Mouse (Mus musculus) hindlimb bud, embryonic 11.5 days (tissue): Measurements from ENCODE around the gene Trim14.
"Not testable (repeated sequence)": the region's sequence is repeated elsewhere in the genome, so short reads cannot be mapped to it uniquely, and the experiment has no call there.

Source experiments
- DNase-seq: peaks from one replicate; pipeline ENCODE4 v3.0.0-alpha.2; 2012; ENCODE audit warnings: low read depth, low spot score; ENCODE audit errors: extremely low spot score

Gene Trim14

DNA sequence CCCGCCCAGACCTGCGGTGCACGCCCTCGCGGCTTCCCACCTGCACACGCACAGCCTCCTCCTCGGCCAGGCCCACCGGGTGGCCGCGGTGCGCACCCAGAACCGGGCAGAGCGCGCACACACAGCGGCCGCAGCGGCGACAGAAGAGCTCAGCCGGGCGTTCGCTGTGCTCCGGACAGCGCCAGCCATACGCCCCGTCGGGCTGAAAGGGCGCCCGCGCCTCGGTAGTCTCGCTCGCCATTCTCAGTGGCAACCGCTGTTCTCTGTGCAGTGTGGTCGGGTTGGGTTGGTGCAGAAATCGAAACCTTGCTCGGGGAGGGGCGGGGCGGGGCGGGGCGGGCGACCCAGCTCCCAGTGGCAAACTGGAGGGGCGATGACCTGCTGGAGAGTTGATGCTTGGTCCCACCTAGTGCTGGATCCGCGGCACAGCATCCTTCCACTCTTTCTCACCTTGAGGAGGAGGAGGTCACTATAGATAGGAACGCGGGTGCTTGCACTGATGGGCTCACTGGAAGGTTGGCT is at the start of gene Trim14:
Trim14 (minus strand) TSS at position 302 of the 522 bp plus-strand sequence.
- DNase-seq = no peak

DNA sequence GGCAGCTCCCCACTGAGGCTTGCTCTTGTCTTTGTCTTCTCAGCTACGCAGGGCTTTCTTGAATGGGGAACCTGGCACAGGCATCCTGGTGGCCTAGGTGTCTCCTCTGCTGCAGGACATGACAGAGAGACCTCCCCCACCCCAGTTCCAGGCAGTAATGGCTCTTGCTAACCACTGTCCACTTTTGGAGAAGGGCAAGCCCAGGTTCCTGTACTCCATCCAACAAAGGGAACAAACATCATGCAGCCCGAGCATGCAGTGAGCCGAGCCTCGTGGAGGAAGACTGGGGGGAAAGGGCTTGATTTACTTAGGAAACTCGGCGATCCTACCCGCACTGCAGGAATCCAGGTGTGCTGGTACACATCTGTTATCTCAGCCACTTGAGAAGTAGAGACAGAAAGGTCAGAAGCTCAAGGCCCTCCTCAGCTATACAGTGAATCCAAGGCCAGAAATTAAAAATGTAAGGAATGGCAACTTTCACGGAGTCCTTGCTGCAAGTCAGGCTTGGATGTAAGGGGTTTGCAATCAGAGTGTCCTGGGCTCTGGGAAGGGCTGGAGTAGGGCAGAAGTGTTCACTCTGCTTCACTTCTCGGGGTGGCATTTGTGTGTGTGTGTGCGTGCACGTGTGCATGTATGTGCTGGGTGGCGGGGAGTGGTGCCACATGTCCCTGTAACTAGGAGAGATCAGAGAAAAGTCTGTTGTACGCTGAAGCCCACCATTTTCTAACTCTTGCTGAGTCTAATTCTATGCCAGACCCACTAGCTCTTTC is 49.3 kb upstream of the Trim14 start:
- DNase-seq = no peak

DNA sequence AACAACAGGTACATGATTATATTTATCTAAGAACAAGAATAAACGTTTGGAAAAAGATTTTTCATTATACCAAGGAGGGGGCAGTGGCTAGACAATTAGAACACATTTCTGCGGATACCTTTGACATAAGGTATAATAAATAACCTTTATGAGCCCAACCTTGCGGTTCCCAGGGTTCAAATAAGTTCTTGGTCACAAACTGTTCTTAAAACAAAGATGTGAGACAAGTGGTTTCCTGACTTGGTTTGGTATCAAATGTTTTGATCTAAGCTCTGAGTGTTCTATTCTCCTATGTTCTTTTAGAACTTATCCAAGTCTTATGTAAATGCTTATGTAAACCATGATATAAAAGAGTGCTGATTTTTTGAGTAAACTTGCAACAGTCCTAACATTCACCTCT is 48.6 kb upstream of the Trim14 start:
- DNase-seq = not testable (repeated sequence)

DNA sequence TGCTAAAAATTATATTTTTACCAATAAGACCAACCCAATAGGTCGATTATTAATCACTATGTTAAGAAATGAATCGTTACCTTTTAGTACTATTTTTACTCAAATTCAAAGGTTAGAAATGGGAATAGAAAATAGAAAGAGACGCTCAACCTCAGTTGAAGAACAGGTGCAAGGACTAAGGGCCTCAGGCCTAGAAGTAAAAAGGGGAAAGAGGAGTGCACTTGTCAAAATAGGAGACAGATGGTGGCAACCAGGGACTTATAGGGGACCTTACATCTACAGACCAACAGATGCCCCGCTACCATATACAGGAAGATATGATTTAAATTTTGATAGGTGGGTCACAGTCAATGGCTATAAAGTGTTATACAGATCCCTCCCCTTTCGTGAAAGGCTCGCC is 48.1 kb upstream of the Trim14 start:
- DNase-seq = not testable (repeated sequence)

DNA sequence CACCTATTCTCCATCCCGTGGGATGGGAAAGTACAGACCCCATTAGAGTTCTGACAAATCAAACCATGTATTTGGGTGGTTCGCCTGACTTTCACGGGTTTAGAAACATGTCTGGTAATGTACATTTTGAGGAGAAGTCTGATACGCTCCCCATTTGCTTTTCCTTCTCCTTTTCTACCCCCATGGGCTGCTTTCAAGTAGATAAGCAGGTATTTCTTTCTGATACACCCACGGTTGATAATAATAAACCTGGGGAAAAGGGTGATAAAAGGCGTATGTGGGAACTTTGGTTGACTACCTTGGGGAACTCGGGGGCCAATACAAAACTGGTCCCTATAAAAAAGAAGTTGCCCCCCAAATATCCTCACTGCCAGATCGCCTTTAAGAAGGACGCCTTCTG is 46.1 kb upstream of the Trim14 start:
- DNase-seq = not testable (repeated sequence)

DNA sequence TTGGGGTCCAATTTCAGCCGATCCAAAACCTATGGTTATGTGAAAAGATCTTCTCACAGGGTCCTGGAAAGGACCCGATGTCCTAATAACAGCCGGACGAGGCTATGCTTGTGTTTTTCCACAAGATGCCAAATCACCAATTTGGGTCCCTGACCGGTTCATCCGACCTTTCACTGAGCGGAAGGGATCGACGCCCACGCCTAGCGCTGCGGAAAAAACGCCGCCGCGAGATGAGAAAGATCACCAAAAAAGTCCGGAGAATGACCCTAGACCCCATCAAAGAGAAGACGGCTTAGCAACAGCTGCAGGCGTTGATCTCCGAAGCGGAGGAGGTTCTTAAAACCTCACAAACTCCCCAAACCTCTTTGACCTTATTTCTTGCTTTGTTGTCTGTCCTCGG is 45.6 kb upstream of the Trim14 start:
- DNase-seq = not testable (repeated sequence)

DNA sequence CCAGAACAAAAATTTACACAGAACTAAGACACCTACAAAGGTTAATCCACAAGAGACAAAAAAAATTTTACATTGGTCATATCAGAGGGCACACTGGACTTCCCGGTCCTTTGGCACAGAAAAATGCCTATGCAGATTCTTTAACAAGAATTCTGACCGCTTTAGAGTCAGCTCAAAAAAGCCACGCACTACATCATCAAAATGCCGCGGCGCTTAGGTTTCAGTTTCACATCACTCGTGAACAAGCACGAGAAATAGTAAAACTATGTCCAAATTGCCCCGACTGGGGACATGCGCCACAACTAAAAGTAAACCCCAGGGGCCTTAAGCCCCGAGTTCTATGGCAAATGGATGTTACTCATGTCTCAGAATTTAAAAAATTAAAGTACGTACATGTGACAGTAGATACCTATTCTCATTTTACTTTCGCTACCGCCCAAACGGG is 44.9 kb upstream of the Trim14 start:
- DNase-seq = not testable (repeated sequence)

DNA sequence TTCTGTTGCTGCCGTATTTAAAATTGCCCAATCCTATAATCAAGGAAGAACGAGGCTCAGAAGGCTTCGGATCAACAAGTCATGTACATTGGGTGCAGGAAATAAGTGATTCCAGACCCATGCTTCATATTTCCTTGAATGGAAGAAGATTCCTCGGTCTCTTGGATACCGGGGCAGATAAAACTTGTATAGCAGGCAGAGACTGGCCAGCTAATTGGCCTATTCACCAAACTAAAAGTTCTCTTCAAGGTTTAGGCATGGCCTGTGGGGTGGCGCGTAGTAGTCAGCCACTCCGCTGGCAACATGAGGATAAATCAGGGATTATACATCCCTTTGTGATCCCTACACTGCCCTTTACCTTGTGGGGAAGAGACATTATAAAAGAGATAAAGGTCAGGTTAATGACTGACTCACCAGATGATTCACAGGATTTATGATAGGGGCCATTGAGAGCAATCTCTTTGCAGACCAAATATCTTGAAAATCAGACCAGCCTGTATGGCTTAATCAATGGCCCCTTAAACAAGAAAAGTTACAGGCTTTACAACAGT is 42.9 kb upstream of the Trim14 start:
- DNase-seq = not testable (repeated sequence)

DNA sequence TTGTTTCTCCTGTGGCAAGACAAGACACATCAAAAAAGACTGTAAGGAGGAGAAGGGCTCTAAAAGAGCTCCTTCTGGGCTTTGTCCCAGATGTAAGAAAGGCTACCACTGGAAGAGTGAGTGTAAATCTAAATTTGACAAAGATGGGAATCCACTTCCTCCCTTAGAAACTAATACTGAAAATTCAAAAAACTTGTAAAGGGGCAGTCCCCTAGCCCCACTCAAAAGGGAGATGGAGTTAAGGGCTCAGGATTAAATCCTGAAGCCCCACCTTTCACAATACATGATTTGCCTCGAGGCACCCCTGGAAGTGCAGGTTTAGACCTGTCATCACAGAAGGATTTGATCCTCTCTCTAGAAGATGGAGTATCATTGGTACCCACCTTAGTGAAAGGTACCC is 42.3 kb upstream of the Trim14 start:
- DNase-seq = no peak

DNA sequence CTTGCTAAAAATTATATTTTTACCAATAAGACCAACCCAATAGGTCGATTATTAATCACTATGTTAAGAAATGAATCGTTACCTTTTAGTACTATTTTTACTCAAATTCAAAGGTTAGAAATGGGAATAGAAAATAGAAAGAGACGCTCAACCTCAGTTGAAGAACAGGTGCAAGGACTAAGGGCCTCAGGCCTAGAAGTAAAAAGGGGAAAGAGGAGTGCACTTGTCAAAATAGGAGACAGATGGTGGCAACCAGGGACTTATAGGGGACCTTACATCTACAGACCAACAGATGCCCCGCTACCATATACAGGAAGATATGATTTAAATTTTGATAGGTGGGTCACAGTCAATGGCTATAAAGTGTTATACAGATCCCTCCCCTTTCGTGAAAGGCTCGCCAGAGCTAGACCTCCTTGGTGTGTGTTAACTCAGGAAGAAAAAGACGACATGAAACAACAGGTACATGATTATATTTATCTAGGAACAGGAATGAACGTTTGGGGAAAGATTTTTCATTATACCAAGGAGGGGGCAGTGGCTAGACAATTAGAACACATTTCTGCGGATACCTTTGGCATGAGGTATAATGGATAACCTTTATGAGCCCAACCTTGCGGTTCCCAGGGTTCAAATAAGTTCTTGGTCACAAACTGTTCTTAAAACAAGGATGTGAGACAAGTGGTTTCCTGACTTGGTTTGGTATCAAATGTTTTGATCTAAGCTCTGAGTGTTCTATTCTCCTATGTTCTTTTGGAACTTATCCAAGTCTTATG is 39.8 kb upstream of the Trim14 start:
- DNase-seq = not testable (repeated sequence)

DNA sequence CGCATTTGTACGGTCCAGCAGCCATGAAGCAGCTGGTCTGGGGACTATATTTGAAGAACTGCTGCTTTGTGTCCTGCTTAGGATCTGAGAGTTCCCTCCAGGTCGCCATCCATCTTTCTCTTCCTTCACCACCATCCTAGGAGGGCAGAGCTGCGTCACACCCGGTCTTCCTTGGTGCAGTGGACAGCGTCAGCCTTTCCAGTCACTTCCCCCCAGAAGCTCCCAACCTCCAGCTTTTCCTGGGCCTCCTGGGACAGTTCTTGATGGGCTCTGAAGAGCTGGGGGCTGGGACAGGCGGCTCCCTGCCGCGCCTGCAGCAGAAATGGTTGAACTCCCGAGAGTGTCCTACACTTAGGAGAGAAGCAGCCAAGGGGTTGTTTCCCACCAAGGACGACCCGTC is 38.9 kb upstream of the Trim14 start:
- no peak for DNase-seq

DNA sequence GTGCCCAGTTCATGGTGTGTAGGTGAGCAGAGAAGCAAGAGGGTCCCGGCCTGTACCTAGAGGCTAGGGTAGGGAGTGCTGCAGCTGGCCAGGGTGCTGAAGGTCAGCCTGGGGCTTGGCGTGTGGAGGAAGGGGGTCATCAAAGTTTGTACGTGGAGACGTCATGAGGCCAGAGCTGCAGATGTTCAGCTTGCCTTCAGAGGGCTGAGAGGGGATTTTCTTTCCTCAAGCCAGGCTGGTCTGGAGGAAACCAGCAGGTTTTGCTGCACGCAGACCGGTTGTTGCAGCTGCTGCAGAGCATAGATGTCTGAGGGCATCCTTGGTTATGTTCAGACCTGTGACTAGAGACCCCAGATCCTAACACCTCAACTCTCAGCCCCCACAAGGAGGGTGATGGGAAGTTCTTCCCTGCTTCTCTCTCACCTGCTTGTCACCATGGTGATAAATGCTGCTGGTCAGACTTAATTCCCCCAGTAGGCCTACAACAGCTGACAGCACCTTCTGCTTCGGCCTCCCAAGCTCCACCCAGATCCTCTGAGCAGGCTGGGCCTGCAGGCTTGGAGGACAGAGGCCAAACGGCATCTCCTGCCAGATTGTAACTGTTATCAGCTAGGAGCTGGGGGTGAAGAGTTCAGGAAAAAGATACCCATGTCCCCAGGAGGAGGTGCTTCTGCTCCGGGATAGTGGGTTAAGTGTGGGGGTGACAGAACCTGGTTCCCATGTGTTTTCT is 38.2 kb upstream of the Trim14 start:
- DNase-seq = no peak

DNA sequence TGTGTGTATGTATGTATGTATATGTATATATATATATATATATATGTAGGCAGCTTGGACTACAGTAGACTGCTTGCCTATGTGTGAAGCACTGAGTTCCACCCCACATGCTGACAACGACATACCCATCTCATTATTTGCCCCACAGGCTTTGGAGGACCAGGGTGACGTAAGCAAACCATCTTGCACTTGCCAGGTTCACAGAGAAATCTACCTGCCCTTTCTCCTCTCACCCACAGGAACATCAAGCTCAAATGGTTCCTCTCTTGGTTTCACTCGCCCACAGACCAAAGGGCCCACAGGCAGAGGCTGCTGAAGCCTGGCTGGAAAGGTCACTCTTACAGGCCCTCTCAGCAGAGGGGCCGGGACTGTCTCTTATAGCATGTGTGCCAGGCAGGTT is 36.7 kb upstream of the Trim14 start:
- no peak for DNase-seq

DNA sequence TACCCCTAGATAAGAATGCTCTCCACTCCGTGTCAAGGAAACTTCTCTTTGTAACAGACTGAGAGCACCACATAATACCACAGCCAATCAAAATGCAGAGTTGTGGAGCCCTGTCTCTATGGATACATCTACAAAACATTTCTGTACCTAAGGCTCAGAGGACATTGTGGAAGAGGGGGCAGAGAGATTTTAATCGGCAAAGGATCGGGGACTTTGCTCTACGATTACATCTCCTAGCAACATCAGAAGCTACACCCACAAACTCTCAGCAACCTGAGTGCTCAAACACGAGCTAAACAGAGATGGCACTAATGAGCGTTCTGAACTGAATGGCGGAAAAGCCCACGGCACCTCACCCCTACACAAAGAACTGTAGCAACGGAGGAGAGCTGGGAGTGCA is 35.8 kb upstream of the Trim14 start:
- no peak for DNase-seq

DNA sequence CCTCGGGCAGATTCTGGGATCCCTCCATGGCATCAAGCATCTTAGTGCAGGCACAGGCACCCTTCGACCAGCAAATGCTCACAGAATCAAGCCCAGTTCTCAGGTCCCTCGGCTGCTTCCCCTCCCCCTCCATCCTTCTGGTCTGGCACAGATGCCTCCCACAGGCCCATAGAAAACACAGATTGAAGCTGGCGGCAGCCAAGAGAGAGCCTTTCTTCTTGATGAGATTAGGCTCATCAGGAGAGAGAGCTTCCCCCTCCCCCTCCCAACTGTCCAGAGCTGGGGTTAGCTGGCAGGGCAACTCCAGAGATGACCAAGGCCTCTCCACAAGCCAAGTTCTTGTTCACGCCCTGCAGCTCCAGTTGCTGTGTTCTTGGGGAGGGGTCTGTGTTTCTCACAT is 33.7 kb upstream of the Trim14 start:
- no peak for DNase-seq

DNA sequence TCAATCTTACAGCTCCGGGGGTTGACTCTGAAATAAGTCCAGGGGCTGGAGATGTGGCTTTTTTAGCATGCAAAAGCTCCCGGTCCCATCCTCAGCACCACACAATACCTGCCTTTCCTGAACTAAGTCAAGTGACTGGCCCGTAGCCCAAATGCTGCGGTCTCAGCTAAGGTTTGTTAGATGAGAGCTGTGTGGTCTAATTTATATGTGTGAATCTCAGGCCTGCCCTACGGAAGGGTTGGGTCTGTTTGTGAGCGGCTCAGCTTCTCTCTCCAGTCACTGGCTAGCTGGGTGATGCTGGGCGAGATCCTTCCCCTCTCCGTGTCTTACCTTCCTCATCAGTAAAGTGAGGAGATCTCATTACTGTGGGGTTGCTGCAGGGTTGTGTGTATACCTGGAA is 32.2 kb upstream of the Trim14 start:
- DNase-seq = no peak

DNA sequence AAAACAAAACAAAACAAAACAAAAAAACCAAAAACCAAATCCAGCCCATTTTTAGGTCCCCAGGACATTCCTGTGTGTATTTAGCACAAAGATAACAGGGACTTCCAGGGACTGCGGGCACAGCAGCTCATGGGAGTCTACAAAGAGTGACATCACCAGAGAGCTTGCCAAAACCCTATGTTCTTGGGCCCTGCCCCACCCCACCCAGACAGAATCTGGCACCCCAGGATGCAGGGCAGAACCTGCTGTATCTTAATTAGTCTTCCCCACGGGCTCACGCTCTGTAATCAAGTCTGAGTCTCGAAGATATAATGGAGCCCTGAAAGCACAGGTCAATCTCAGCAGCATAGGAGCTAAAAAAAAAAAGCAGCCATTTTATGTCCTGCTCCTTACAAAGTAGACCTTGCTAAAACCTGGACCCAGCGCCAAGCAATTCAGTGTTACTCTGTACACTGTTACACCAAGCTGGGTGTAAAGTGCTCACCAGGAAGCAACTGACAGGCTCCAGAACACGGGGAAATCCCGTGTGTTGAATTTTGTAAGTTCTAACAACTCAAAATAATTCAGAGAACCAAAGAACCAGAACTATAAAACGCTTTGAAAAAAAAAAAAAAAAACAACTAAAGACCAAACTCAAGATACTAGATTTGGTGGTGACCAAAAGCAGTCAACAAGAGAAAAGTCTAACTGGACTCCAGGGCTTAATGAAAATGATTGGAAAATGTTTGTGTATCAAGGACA is 31.2 kb upstream of the Trim14 start:
- no peak for DNase-seq

DNA sequence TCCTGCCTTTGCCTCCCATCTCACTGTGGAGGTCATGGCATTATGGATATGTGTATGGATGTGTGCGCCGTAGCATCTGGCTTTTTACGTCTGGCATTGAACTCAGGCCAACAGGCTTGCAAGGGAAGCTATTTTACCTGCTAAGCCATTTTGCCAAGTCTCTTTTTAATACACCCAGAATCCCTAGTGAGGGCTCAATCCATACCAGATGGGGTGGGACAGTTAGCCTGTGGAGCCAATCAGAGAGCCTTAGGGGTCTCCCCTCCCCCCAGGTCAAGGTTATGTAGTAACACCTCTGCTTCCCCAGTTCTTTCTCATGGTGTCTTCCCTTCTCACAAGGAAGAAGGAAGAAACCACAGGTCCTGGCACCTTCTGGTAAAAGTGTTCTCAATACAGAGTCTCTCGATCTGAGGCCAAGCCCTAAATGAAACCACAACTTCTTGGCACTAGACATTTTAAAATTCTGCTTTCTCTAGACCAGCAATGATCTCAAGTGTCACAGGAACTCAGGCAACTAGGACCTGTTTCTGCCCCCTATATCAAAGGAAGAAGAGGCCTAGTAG is 29.5 kb upstream of the Trim14 start:
- no peak for DNase-seq

DNA sequence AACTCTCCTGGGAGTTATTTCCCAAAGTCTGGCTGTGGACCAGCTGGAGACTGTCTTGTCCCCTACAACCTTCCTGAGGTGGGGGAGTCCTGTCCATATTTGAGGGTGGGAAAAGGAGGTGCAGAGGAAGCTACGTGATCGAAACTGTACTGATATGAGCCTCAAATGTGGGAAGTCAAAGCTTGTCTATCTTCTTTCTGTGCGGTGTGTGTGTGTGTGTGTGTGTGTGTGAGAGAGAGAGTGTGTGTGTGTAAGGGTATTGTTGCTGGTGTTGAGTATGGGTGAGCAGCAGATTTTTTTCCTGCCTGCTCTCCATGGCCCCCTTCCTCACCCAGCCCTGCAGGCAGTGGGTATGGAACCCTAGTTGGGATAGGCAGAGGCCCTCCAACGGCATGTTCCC is 28.3 kb upstream of the Trim14 start:
- DNase-seq = no peak

DNA sequence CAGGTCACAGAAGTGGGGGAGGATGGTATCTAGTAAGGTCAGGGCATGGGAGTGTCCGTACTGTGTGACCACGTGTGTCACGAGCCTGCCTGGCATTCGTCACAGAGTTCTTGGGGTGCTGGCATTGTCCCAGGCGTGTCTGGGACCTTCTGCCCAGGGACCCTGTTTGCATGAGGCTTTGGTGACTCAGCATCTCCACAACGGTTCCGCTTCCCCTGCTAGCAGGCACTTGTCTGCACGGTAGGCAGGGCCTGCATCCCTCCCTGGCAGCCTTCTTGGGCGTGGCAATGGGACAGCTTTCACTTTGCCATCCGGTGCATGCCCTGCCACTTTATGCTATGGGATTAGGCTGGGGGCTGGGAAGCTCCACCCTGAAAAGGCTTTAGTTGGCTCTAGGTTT is 27.9 kb upstream of the Trim14 start:
- DNase-seq = no peak
